Mouse (Mus musculus) lung, embryonic 16.5 days (tissue): Measurements from ENCODE around the gene Gsk3b. TPM values are rescaled to one million over a fixed set of nuclear protein-coding genes. Genes with fewer than 3 reads are reported as not detected.

Experiments used
- ATAC-seq: fragments of 200-750 bp; cut with Nextera tagmentation; 2 replicates; pipeline ENCODE4 v1.8.0; 2017; ENCODE audit warnings: low read depth, mild to moderate bottlenecking, moderate library complexity
- H3K27ac ChIP-seq: fragments of 300-500 bp; sonication (generic); 2 replicates; pipeline ENCODE4 v1.5.1; 2014; ENCODE audit warnings: mild to moderate bottlenecking, control low read depth, low read length
- H3K27me3 ChIP-seq: fragments of 300-500 bp; sonication (generic); 2 replicates; pipeline ENCODE4 v1.6.1; 2014; ENCODE audit warnings: low read depth, low read length, mixed read lengths; ENCODE audit not compliant: control insufficient read depth, insufficient read depth
- H3K36me3 ChIP-seq: fragments of 300-500 bp; sonication (generic); 2 replicates; pipeline ENCODE4 v1.6.1; 2014; ENCODE audit warnings: low read length; ENCODE audit not compliant: control insufficient read depth, insufficient read depth
- H3K4me1 ChIP-seq: fragments of 300-500 bp; sonication (generic); replicated peaks from 2 replicates; pipeline ENCODE4 v1.6.1; 2014; ENCODE audit warnings: low read length, mixed read lengths; ENCODE audit not compliant: control insufficient read depth, insufficient read depth
- H3K4me2 ChIP-seq: fragments of 300-500 bp; sonication (generic); 2 replicates; pipeline ENCODE4 v1.6.1; 2014; ENCODE audit warnings: low read depth, low read length, control low read depth
- H3K4me3 ChIP-seq: fragments of 300-500 bp; sonication (generic); 2 replicates; pipeline ENCODE4 v1.5.1; 2014; ENCODE audit warnings: mild to moderate bottlenecking, low read length, control low read depth
- H3K9ac ChIP-seq: fragments of 300-500 bp; sonication (generic); 2 replicates; pipeline ENCODE4 v1.6.1; 2014; ENCODE audit warnings: low read length, control low read depth
- H3K9me3 ChIP-seq: fragments of 300-500 bp; sonication (generic); 2 replicates; pipeline ENCODE4 v1.6.1; 2016; ENCODE audit warnings: low read length; ENCODE audit not compliant: control insufficient read depth
- WGBS: fragments of 180-500 bp; shearing (Covaris S2); extraction: QIAGEN DNeasy Blood & Tissue Kit; methylation state at CpG from one replicate; pipeline ENCODE4 v1.1.7; 2014; 5-methylcytosine and 5-hydroxymethylcytosine counted together
- polyA plus RNA-seq: library from polyadenylated mRNA; unstranded; fragments of >200 nt; fragmentation: Nextera tagmentation; extraction: Ambion mirVana; gene quantifications from 2 replicates; pipeline ENCODE4 v1.2.1, GENCODE M21; 2015

Gene Gsk3b
- polyA plus RNA-seq, 1 experiment from 2014 or later, result 47.3 TPM

- no peak overlapping the region for H3K27ac ChIP-seq
- no peak overlapping the region for H3K4me3 ChIP-seq
- H3K9ac ChIP-seq, result no peak overlapping the region
- WGBS, result 91% methylated on average over 7 of the region's 7 CpGs
- H3K4me1 ChIP-seq, result no peaks in the 10 kb centered on the region
- peak; percentile 28; the same call in 1 of the 2 replicates for ATAC-seq
- H3K9me3 ChIP-seq, result no peaks in the 10 kb centered on the region
- no peaks in the 10 kb centered on the region for H3K36me3 ChIP-seq
- no peak overlapping the region for H3K4me2 ChIP-seq
- H3K27me3 ChIP-seq, result no peaks in the 10 kb centered on the region
Observed at GRCm38 (mm10) chr16:38157854-38158622, 69.2 kb downstream of the Gsk3b start.

- Histone ChIP-seq H3K36me3 (no peaks in the 10 kb centered on the region), H3K27ac (no peak overlapping the region), H3K4me3 (no peak overlapping the region), H3K4me2 (no peak overlapping the region), H3K9ac (no peak overlapping the region), H3K9me3 (no peaks in the 10 kb centered on the region), H3K27me3 (no peaks in the 10 kb centered on the region), H3K4me1 (no peaks in the 10 kb centered on the region)
- ATAC-seq, result no peak
- 78% methylated on average over 3 of the region's 3 CpGs for WGBS
Observed at GRCm38 (mm10) chr16:38162019-38162418, 73.2 kb downstream of the Gsk3b start.

- H3K4me2 ChIP-seq, result no peak overlapping the region
- H3K4me3 ChIP-seq, result no peak overlapping the region
- WGBS, result 95% methylated on average over 7 of the region's 7 CpGs
- no peaks in the 10 kb centered on the region for H3K4me1 ChIP-seq
- H3K27ac ChIP-seq, result no peak overlapping the region
- H3K9me3 ChIP-seq, result no peaks in the 10 kb centered on the region
- no peak overlapping the region for H3K9ac ChIP-seq
- no peaks in the 10 kb centered on the region for H3K36me3 ChIP-seq
- no peak for ATAC-seq
- no peaks in the 10 kb centered on the region for H3K27me3 ChIP-seq
Observed at GRCm38 (mm10) chr16:38164811-38165591, 76.2 kb downstream of the Gsk3b start.

- Histone ChIP-seq H3K4me1 (no peaks in the 10 kb centered on the region), H3K36me3 (0 out of 2 replicates have a peak, but pooled peaks cover 2% of the 10 kb centered on the region), H3K27me3 (no peaks in the 10 kb centered on the region), H3K9me3 (no peaks in the 10 kb centered on the region), H3K4me3 (no peak overlapping the region), H3K9ac (no peak overlapping the region), H3K4me2 (no peak overlapping the region), H3K27ac (no peak overlapping the region)
- WGBS, result 93% methylated on average over 5 of the region's 5 CpGs
- no peak for ATAC-seq
Observed at GRCm38 (mm10) chr16:38168971-38169370, 80.2 kb downstream of the Gsk3b start.

GRCm38 (mm10) chr16:38179150-38179549 is 90.3 kb downstream of the Gsk3b start:
- 75% methylated on average over 4 of the region's 4 CpGs for WGBS
- no peak overlapping the region for H3K27ac ChIP-seq
- no peak overlapping the region for H3K4me2 ChIP-seq
- H3K9ac ChIP-seq, result no peak overlapping the region
- H3K4me3 ChIP-seq, result no peak overlapping the region
- no peaks in the 10 kb centered on the region for H3K9me3 ChIP-seq
- no peak for ATAC-seq
- peaks cover 7% of the 10 kb centered on the region; the same call in 1 of the 2 replicates for H3K36me3 ChIP-seq
- H3K4me1 ChIP-seq, result no peaks in the 10 kb centered on the region
- no peaks in the 10 kb centered on the region for H3K27me3 ChIP-seq

GRCm38 (mm10) chr16:38181421-38181820 is 92.6 kb downstream of the Gsk3b start:
- no peak overlapping the region for H3K4me3 ChIP-seq
- no peak for ATAC-seq
- WGBS, result 91% methylated on average over 8 of the region's 8 CpGs

GRCm38 (mm10) chr16:38184657-38185269 is 96.0 kb downstream of the Gsk3b start:
- Histone ChIP-seq H3K27ac (peak overlapping the region; percentile 45; the same call in 1 of the 2 replicates), H3K4me3 (no peak overlapping the region), H3K4me1 (peaks cover 5% of the 10 kb centered on the region), H3K4me2 (no peak overlapping the region), H3K36me3 (peaks cover 10% of the 10 kb centered on the region), H3K9ac (no peak overlapping the region), H3K9me3 (no peaks in the 10 kb centered on the region), H3K27me3 (no peaks in the 10 kb centered on the region)
- ATAC-seq, result peak; percentile 47; the same call in 1 of the 2 replicates
- 63% methylated on average over 8 of the region's 8 CpGs for WGBS

More at GRCm38 (mm10) chr16:38181421-38181820, 92.6 kb downstream of the Gsk3b start:
- Histone ChIP-seq H3K27ac (no peak overlapping the region), H3K4me2 (no peak overlapping the region), H3K4me1 (peaks cover 5% of the 10 kb centered on the region), H3K27me3 (no peaks in the 10 kb centered on the region), H3K36me3 (peaks cover 10% of the 10 kb centered on the region), H3K9ac (no peak overlapping the region), H3K9me3 (no peaks in the 10 kb centered on the region)

GRCm38 (mm10) chr16:38189952-38190351 is 101.2 kb downstream of the Gsk3b start:
- Histone ChIP-seq H3K4me3 (no peak overlapping the region), H3K4me2 (no peak overlapping the region), H3K27me3 (no peaks in the 10 kb centered on the region), H3K9ac (no peak overlapping the region), H3K27ac (no peak overlapping the region), H3K9me3 (no peaks in the 10 kb centered on the region), H3K36me3 (peaks cover 18% of the 10 kb centered on the region), H3K4me1 (no peaks in the 10 kb centered on the region)
- ATAC-seq, result no peak
- 87% methylated on average over 4 of the region's 4 CpGs for WGBS

GRCm38 (mm10) chr16:38190531-38190930 is 101.7 kb downstream of the Gsk3b start:
- H3K4me3 ChIP-seq, result no peak overlapping the region
- H3K4me1 ChIP-seq, result no peaks in the 10 kb centered on the region
- H3K9ac ChIP-seq, result no peak overlapping the region
- H3K36me3 ChIP-seq, result peaks cover 20% of the 10 kb centered on the region
- H3K4me2 ChIP-seq, result no peak overlapping the region
- no peak for ATAC-seq
- no peaks in the 10 kb centered on the region for H3K9me3 ChIP-seq
- 74% methylated on average over 3 of the region's 3 CpGs for WGBS
- no peak overlapping the region for H3K27ac ChIP-seq
- no peaks in the 10 kb centered on the region for H3K27me3 ChIP-seq
